Mouse (Mus musculus): ENCODE results near the gene 1700061G19Rik. TPM values are rescaled to one million over a fixed set of nuclear protein-coding genes. Genes with fewer than 3 reads are reported as not detected.
"Not testable (repeated sequence)": the region's sequence is repeated elsewhere in the genome, so short reads cannot be mapped to it uniquely, and the experiment has no call there.

The 1700061G19Rik gene
- polyA plus RNA-seq, 1 experiment, result 0.38 TPM

DNA sequence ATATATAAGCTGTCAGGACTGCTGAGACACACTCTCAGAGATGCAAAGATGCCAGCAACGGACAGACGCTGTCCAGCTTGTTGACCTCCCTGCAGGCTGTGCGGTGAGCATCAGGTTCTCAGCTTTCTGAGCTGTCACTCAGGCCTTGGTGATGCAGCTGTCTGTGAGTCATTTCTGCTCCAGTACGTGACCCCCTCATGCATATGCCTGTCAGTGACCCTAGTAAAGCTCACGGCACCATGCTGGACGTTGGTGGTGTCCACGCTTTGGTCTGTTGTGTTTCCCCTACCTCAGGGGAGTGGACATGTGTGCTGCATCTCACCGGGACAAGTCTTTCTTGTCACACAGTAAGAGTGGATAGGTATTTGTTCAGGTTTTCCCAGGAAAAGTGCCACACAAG lies 3.5 kb upstream of the 1700061G19Rik start:
- no peak for DNase-seq (ENCODE audit: low read depth)

GRCm38 (mm10) chr17:56872512-56872911 lies 2.8 kb upstream of the 1700061G19Rik start:
- DNase-seq (ENCODE audit: low read depth), result no peak

GRCm38 (mm10) chr17:56874237-56874636 lies 1.0 kb upstream of the 1700061G19Rik start, which contains the start of gene Acsbg2:
Gene Acsbg2, minus strand, starts transcription at chr17:56874447.
- no peak for DNase-seq (ENCODE audit: low read depth)

GRCm38 (mm10) chr17:56876465-56876864 lies 1.2 kb downstream of the 1700061G19Rik start:
- DNase-seq (ENCODE audit: low read depth), result no peak

DNA sequence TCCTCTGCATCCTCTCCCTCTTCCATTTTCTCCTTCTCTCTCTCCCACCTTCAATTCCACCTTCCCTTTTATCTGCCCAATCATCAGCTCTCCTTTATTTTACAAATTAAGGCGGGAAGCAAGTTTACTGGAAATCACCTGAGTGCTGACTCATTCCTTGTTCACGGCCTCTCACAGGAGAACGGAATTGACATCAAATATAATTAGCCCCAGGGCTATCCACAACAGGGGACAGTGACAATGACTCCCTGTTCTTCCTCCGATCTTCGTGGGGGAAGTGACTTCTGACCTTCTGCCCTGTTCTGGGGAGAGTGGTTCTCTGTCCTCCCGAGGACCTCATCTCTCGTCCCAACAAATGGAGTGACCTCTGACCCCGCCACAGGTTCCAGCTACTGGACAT lies 1.7 kb downstream of the 1700061G19Rik start:
- no peak for DNase-seq (ENCODE audit: low read depth)

- DNase-seq (ENCODE audit: low read depth), result peak; percentile 45
These were observed 2.1 kb downstream of the 1700061G19Rik start for GRCm38 (mm10) chr17:56877426-56877825.

DNA sequence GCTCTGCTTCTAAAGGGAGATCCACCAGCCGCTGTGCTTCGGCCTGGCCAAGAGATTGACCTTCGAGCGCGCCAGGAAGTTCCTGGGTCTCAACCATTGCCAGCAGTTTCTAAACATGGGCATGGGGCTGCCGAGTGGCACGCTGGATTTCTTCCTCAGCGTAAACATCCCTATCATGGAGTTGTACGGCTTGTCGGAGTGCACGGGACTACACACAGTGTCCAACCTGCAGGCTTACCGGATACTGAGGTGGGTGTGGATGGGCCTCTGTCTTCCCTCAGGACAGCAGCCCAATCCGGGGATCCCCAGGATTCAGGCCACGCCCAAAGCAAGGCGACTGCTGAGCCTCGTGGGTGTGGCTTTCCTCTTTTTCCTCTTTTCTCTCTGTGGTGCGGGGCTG lies 8.3 kb downstream of the 1700061G19Rik start:
- no peak for DNase-seq (ENCODE audit: low read depth)

GRCm38 (mm10) chr17:56884331-56884730 lies 9.1 kb downstream of the 1700061G19Rik start:
- no peak for DNase-seq (ENCODE audit: low read depth)

DNA sequence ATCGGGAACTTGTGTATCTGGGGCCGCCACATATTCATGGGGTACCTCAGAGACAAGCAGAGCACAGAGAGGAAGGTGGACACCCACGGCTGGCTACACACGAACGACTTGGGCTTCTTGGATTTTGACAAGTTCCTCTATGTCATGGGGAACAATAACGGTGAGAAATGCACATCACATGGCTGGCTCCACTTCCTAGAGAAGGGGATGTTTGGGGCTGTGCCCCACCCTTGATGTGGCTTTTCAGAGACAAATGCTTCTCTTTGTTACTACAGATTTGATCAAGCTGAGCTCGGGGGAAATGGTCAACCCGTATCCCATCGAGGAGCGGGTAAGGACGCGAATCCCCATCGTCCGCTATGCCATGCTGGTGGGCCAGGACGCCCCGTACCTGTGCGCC lies 9.5 kb downstream of the 1700061G19Rik start:
- no peak for DNase-seq (ENCODE audit: low read depth)

DNA sequence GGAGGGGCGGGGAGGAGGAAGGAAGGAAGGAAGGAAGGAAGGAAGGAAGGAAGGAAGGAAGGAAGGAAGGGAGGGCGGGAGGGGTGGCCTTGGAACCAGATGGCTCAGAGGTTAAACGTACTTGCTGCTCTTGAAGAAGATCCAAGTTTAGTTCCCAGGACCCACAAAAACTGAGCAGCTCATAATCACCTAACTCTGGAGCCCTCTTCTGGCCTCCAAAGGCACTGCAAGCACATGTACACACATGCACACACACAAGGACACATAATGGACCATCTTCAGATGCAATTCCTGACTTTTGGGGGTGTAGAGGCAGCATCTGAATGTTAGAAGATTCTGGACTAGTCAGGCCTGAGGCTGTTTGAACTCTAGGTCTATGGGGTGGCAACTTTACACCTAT lies 12.8 kb downstream of the 1700061G19Rik start:
- DNase-seq (ENCODE audit: low read depth), result no peak

- DNase-seq (ENCODE audit: low read depth), result no peak
These were observed 14.7 kb downstream of the 1700061G19Rik start for GRCm38 (mm10) chr17:56890018-56890417.

DNA sequence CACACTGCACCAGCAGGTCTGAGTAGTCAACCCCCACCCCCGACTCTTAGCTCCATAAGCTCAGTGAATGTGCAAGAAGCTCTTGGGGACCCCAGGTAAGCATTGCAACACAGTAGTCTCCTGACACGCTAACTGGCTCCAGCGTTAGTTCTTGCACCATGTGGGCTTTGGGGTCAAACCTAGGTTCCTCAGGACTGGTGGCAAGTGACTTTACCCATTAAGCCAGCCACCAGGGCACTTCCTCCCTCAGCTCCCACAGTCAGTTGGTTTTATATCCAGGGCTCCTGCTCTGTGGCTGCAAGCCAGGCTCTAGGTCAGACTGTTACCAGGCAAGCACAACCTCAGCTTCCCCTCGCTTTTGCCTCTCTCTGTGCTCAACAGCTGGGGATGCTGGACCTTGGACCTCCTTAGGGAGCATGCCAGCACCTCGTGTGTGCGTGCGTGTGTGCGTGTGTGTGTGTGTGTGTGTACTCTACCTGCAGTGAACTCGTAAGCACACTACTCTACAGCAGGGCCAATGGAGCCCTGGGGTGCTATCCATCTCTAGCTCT lies 20.2 kb downstream of the 1700061G19Rik start:
- no peak for DNase-seq (ENCODE audit: low read depth)

DNA sequence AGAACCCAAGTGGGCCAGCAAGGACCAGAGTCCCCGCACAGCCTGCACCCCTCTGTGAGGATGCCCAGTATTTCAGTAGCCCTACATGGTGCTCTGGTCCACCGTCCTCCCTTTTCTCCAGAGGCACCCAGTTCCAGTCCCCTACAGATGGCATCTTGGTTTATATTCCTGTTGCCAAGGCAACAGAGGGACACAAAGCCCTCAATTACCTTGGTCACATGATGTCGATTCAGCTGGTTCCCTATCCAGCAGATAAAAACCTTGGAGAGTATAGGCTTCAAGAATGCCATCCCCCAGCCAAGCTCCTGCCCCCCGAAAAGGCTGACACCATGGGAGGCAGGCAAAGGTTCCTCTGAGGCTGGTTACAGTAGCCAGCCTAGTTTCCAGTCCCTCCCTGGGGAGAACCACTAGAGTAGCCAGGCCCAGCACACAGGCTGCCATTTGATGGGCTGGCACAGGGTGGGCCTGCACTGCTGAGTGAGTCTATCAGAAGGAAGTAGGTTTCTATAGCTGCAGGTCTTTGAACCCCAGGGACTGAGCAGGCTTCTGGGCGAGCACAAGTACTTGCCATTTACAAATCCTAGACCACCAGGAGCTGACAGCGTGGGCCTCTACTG lies 21.3 kb downstream of the 1700061G19Rik start:
- DNase-seq (ENCODE audit: low read depth), result no peak

DNA sequence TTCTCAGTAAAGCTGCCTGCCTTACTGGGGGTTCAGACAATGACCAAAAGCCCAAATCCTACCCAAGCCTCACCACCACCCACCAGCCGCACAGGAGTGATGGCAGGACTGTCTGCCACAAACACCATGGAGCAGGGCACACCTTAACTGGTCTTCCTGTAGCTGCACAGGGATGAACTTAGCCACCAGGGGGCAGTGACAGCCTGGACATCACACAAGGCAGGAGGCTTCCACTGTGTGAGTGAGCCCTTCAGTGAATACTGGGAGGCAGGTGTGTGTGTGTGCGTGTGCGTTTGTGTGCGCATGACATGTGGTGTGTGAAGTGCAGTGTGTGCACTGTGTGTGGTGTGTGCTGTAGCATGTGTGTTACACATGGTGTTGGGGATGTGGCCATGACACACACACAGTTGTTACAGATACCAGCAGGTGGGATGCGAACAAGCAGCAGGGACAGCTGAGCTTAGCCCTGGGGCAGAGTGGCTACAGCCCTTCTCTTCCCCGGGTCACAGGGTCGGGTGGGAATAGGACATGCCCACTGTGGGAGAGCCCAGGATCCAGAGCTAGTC lies 22.4 kb downstream of the 1700061G19Rik start:
- no peak for DNase-seq (ENCODE audit: low read depth)

- no peak for DNase-seq (ENCODE audit: low read depth)
These were observed 27.4 kb downstream of the 1700061G19Rik start for GRCm38 (mm10) chr17:56902698-56903097.

- DNase-seq (ENCODE audit: low read depth), result no peak
These were observed 30.9 kb downstream of the 1700061G19Rik start for GRCm38 (mm10) chr17:56906166-56906565.

GRCm38 (mm10) chr17:56907096-56907495 lies 31.8 kb downstream of the 1700061G19Rik start:
- peak; percentile 44 for DNase-seq (ENCODE audit: low read depth)

- no peak for DNase-seq (ENCODE audit: low read depth)
These were observed 32.6 kb downstream of the 1700061G19Rik start for GRCm38 (mm10) chr17:56907887-56908286.

DNA sequence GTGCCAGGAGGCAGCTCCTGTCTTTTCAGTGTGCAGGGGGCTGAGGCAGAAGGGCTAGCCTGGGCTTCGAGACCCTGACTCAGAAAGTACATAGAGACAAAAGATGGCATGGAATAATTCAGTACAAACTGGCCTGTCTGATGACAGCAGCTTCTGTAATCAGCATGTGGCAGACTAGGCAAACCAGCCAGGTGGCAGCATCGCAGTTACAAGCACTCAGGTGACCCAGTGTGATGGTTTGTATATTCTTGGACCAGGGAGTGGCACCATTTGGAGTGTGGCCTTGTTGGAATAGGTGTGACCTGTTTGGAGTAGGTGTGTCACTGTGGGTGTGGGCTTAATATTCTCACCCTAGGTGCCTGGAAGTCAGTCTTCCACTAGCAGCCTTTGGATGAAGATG lies 34.5 kb downstream of the 1700061G19Rik start:
- DNase-seq (ENCODE audit: low read depth), result not testable (repeated sequence)

- DNase-seq (ENCODE audit: low read depth), result no peak
These were observed 37.7 kb downstream of the 1700061G19Rik start for GRCm38 (mm10) chr17:56913023-56913422.

DNA sequence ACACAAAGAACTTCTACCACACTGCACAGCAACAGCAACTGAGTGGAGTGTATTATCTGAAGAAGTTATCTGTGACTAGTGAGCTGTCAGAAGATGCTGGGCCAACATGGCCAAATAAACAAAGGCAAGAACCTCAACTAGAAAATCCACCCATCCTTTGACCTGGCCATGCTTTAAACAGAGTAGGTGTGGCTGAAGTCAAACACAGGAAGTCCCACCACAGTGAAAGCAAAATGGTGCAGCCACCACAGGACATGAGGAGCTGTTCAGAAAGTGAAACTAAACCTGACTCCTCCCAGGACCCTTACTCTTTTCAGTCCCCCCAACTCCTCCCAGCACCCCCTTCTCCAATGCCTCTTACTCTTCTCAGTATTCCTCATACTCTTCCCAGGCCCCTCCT lies 38.2 kb downstream of the 1700061G19Rik start:
- no peak for DNase-seq (ENCODE audit: low read depth)

DNA sequence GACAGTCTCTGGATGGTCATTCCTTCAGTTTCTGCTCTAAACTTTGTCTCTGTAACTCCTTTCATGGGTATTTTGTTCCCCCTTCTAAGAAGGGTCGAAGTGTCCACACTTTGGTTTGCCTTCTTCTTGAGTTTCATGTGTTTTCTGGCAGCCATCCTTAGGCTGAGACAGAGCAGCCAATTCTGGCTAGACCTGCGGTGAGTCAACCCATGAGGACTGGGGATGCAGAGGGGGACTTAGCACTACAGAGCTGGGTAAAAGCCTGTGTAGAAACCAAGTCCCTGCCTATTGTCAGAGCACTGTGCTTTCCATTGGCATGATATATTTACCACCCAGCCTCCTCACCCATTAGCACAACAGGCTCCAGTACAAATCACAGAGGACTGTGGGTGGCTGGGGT lies 41.9 kb downstream of the 1700061G19Rik start:
- DNase-seq (ENCODE audit: low read depth), result no peak

DNA sequence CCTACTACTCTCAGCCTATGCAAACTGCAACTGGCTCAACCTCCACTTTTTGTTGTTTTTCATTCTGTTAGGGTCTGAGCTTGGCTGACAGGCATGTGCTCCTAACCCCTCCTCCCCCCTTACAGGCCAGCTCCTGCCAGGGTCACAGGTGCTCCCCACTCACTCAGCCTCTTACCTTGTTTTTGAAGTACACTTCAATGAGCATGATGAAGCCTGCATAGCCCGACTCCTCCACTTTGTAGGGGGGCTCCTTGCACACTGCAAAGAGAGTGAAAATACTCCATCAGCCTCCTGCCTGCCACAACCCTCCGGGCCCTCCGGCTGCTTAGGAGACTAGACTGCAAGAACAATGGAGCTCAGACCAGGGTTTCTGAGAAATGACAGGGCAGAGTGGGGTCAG lies 44.4 kb downstream of the 1700061G19Rik start:
- no peak for DNase-seq (ENCODE audit: low read depth)

Data from gonadal fat pad, adult 2 months (tissue).